Mouse (Mus musculus): Measurements from ENCODE around the gene Gabrr3.

Gene Gabrr3

DNA sequence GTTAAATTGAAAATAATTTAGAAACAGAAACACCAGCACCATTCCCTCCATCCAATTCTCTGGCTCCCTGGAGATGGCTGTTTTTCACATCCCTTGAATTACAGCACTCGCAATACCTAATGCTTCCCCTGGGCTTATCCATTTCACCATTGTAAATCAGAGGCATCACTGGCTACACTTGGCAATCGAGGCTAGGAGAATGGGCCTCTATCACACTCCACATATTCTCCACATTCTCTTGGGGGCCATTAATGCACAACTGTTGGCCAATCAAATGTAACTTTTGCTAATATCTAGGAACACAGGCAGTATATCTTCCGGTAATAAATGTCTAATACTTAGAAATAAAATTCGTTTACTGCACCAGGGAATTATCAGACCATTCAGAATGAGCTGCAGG lies 56.4 kb downstream of the Gabrr3 start:
- in situ Hi-C loops (cut with MboI, MseI): no loop called here

DNA sequence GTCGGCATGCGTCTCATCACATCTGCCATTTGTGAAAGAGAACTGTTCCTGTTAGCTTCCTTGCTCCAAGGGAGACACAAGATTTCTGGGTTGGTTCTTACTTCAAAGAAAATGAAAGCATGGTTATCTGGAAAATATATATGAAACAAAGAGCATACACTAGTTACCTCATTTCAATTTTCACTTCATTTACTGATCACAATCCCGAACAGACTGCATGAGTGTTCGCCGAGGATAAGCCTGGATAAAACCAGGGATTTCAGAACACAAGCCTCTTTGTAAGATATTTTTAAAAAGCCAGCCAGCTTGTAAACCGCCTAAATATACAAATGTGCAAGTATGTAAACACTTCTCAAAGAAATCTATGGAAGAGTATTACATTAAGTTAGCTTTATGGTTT lies 56.8 kb downstream of the Gabrr3 start:
- in situ Hi-C loops (cut with MboI, MseI): no loop called here

DNA sequence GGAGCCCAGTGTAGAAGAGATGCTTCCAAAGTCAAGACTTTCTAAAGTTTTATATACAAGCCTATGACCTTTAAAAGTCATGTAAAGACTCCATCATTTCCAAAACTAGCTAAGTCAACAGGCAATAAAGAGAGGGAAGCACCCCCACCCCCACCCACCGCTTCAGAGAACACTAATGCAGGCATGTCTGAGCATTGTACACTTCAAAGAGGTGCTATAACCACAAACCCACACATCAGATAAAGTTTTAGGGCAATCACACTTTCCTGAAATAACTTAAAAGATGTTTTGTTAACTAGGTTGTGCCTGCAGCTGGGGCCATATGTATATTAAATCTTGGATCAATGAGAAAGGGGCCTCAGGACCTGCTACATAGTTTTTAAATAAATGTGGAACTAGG lies 62.7 kb downstream of the Gabrr3 start:
- in situ Hi-C loops (cut with MboI, MseI): no loop called here

DNA sequence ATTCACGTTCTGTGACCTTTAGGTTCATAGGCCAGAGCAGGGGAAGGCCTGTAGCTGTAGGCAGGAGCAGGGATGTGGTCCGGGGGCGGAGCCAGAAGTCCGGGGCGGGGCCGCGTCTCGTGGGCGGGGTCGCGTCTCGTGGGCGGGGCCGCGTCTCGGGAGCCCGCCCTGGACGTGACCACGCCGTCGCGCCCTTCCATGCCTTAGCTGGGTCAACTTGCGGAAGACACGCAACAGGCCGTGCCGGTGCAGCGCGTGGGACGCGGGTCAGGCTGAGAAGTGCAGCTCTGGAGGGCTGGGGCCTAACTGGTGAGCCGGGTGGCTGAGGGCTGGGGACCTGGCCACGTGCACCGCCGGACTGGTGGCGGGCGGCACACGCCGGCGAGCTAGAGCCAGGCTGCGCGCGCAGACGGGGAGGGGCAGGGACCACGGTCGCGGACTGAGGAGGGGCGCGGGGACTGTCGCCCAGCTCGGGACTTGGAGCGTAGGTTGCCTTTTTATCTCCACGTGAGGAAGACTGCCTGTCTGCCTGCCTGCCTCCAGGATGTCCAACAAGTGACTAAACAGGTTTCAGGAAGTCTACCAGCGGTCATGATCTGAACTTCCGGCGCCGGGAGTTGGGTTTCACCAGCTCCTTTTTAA lies 64.6 kb downstream of the Gabrr3 start, which contains the start of gene Riox2:
Riox2 (plus strand) TSS at position 139 of the 642 bp plus-strand sequence.
- in situ Hi-C loops (cut with MboI, MseI): no loop called here

DNA sequence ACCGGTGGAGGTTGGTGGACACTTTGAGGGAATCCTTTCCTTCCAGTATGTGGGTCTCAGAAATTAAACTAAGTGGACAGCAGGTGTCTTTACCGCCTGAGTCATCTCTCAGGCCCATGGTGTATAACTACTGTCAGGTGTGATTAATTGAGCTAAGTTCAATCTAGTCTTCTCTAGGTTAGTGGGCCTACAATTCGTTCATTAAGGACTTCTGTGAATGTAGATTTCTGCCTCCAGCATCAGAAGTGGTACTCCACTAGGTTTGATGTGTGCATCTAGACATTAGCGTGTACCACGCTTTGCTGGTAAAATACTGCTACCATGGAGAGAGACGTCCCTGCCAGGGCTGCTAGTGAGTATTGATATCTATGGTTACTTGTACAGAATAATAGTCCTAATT lies 65.4 kb downstream of the Gabrr3 start:
- in situ Hi-C loops (cut with MboI, MseI): no loop called here

DNA sequence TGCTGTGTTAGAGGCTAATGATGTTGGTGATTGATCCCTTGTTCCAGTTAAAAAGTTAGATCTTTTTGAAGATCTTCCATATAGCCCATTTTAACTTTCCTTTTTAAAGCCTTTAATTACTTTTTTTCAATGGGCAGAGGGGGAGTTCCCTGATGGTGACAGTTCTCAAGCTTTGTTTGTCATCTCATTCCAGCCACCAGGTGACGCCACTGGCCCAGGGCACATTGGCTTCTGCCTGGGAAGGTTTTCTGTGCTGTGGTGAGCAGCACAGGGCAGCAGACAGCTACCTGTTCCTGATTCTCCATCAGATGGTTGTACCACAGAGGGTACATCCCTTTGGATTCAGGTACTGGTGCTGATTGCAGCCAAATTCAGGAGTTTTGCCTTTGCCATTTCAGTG lies 67.7 kb downstream of the Gabrr3 start:
- in situ Hi-C loops (cut with MboI, MseI): loop anchor here (5.0 to 25.0 kb wide), 3 partner anchors 43 to 762 kb away; partner anchors contain the start of gene Gpr15 (in 1 of the 2)

DNA sequence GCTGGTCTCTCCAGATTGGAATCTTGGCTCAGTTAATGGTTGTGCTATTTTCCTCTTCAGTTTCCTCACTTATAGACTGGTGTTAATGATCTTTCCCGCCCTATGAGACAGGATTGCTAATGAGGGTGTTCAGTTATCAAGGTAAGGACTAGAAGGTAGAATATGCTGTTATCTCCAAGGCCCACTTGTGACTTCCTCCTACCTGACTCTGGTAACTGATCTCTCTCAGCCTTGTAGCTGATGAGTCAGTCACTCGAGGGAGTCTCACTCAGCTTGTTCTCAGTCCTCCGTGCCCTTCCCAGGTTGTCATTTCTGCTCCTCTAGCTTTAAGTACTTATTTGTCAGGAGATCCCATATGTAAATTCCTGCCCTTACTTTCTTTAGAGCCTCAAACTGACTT lies 70.8 kb downstream of the Gabrr3 start:
- in situ Hi-C loops (cut with MboI, MseI): loop anchor here (5.0 to 25.0 kb wide), 3 partner anchors 39 to 766 kb away; partner anchors contain the start of gene Gpr15 (in 1 of the 2)

DNA sequence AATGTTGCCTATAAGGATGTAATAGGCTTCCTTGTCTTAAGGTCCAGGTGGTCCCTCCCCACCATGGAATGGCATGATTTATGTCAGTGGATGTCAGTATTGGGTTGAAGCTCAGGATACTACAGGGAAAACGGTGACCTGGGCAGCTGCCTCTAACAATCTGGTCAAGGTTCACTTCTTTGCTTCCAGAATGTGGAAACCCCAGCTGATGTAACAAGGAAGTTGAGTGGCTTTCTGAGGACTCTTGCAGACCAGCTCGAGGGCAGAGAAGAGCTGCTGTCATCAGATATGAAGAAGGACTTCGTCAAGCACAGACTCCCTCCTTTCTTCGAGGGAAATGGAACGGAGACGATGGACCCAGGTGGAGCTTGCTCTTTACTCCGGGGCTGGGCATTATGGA lies 80.1 kb downstream of the Gabrr3 start:
- in situ Hi-C loops (cut with MboI, MseI): loop anchor here in 1 of 2 experiments (25.0 kb wide), 1 partner anchor 775 kb away; the partner anchor contains the start of gene Gpr15

DNA sequence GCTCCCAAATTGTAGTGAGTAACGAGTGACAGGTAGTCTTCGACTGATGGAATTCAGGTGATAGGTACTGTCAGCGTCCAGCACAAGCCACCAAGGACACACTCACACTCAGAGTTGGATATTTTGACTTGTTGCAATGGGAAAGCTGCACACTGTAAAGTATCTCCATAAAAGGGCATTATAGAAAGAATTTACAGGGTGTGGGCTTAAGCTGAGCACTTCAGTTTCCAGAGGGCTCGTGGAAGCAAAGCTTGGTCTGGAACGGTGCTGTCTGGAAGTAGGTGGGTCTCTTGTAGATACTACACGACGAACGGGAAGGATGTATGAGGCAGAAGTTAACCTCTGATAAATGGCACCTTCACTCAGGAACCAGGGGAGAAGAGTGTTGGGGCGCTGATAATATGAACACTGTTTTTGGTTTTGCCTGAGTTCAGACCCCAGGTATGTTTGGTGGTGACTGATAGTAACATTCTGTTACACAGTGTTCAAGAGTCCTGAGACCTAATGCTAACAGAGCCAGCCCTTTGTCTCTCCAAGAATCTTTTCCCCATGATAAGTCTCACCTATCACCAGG lies 80.9 kb downstream of the Gabrr3 start:
- in situ Hi-C loops (cut with MboI, MseI): loop anchor here in 1 of 2 experiments (25.0 kb wide), 1 partner anchor 776 kb away; the partner anchor contains the start of gene Gpr15

DNA sequence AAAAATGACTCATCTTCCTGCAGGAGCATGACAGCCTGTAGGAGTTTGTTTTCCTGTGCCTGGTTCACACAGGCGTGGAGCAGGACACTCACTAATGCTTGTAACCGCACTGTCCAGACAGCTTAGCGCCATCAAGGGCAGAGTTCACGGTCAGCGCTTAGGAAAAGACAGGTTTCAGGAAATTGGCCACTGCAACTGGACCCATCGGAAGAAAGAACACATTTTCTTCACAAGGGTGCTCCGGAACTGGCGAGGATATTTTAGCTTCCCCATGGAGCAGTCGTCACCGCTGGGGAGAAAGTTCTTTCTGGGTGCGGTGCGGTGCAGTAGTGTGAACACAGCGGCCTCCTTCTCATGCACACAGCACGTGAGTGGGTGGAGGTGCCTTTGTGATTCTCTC lies 86.1 kb downstream of the Gabrr3 start:
- in situ Hi-C loops (cut with MboI, MseI): loop anchor here in 1 of 2 experiments (25.0 kb wide), 1 partner anchor 781 kb away; the partner anchor contains the start of gene Gpr15

DNA sequence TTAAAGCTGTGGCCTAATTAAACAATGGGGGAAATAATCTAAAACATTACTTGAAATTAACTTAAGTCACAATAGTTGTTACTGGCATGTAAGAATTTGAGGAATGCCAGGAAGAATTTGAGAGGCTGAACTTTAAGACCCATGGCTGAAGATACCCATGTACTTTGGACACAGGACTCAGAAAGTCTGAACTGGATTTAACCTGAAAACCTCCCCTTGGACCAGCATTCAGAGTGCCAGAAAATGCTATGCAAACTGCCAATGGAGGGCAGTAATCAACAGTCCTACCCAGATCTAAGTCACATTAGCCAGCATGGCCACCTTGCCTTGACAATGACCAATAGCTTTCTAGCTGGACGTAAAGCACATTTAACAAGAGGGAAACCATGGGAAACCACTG lies 90.8 kb downstream of the Gabrr3 start:
- in situ Hi-C loops (cut with MboI, MseI): loop anchor here in 1 of 2 experiments (25.0 kb wide), 1 partner anchor 786 kb away; the partner anchor contains the start of gene Gpr15

DNA sequence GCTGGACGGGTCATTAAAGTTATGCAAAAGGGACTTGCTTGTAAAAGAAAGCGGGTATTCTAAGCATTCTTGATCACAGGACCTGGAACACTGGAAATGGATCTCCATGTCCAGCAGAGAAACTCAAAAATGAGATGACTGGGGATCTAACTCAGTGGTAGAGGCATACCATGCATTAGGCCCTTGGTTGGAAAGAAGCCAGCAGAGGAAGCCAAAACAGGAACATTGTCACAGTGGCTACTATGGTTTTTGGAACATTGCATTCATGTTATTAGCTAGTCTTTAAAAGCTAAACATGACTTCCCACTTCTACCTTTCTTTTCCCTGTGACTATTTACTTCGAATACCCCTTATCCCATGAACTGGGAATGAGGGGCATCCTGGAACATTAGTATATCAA lies 92.0 kb downstream of the Gabrr3 start:
- in situ Hi-C loops (cut with MboI, MseI): loop anchor here in 1 of 2 experiments (25.0 kb wide), 1 partner anchor 787 kb away; the partner anchor contains the start of gene Gpr15

DNA sequence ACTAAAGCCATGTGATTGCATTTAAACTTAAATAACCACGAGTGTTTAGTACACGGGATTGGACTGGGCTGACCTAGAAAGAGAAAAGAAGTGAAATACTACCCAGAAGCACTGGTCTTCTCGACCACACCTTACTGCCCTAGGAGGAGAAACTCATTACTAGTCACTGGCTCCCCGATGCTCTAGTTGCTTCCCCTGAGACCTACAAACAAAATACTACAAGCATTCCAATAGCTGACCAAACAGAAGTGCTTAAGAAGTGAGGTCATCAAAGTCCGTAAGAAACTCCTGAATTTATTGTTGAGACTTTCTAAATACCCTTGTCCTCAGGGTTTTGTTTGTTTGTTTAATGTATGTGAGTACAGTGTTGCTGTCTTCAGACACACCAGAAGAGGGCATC lies 102.7 kb downstream of the Gabrr3 start:
- in situ Hi-C loops (cut with MboI, MseI): no loop called here
